8 mouse cellular contexts compared by ENCODE assay signal in genomic region chr14:118136744-118137452, GRCm38 (mm10). TPM values are rescaled to one million over a fixed set of nuclear protein-coding genes. Genes with fewer than 3 reads are reported as not detected.
DNase-seq lines count a peak whose midpoint lies in the region; ATAC-seq and TF ChIP-seq lines count a peak whose summit lies in the region.

TSS of gene Gpr180 (plus strand) at chr14:118137158.

- peak within 1 kb of the TSS; percentile 82 for H3K27ac ChIP-seq in embryonic facial prominence, embryonic 13.5 days
- H3K27ac ChIP-seq in kidney, adult 2 months (ENCODE audit: insufficient read depth, low read depth, low read length) = no peak within 1 kb of the TSS
- H3K27ac ChIP-seq in limb, embryonic 12.5 days = peak within 1 kb of the TSS; percentile 72
- H3K27ac ChIP-seq in midbrain, embryonic 15.5 days = peak within 1 kb of the TSS; percentile 82
- peak within 1 kb of the TSS; percentile 47; the same call in 1 of the 2 replicates for H3K27ac ChIP-seq in spleen, adult 2 months (ENCODE audit: insufficient read depth, low read length)

- DNase-seq in 3134 (ENCODE audit: extremely low read depth, insufficient read length, low spot score) = peak; percentile 95
- peak; percentile 98 to 99 for DNase-seq in adrenal gland, postnatal 36 days
- DNase-seq in heart, adult 18-20 months = peak; percentile 97
- DNase-seq in kidney, adult 2 months = peak; percentile 98
- DNase-seq in spleen, adult 2 months (ENCODE audit: low read depth in 1 of 2, low spot score in 2 of 2) = peak; percentile 79 to 94

- peaks cover 16% of the 10 kb centered on the region for H3K4me1 ChIP-seq in embryonic facial prominence, embryonic 13.5 days
- H3K4me1 ChIP-seq in kidney, adult 2 months (ENCODE audit: control insufficient read depth, insufficient read depth, low read length) = peaks cover 5% of the 10 kb centered on the region; the same call in 1 of the 2 replicates
- peaks cover 11% of the 10 kb centered on the region for H3K4me1 ChIP-seq in limb, embryonic 12.5 days (replicated peaks)
- peaks cover 24% of the 10 kb centered on the region for H3K4me1 ChIP-seq in midbrain, embryonic 15.5 days
- H3K4me1 ChIP-seq in spleen, adult 2 months (ENCODE audit: control insufficient read depth, insufficient read depth, insufficient read length) = peaks cover 2% of the 10 kb centered on the region; the same call in 1 of the 2 replicates

- no peak for TF ChIP-seq POLR2A in kidney, adult 2 months (IDR thresholded peaks at IDR 0.05; ENCODE audit: low read depth, low read length)
- TF ChIP-seq POLR2A in spleen, adult 2 months (IDR thresholded peaks at IDR 0.05; ENCODE audit: low read depth, low read length) = peak; percentile 18

- no peaks in the 10 kb centered on the region for H3K9me3 ChIP-seq in embryonic facial prominence, embryonic 13.5 days
- H3K9me3 ChIP-seq in limb, embryonic 12.5 days = no peaks in the 10 kb centered on the region
- H3K9me3 ChIP-seq in midbrain, embryonic 15.5 days = no peaks in the 10 kb centered on the region

- peak within 1 kb of the TSS; percentile 76 for H3K4me2 ChIP-seq in embryonic facial prominence, embryonic 13.5 days
- peak within 1 kb of the TSS; percentile 73 for H3K4me2 ChIP-seq in limb, embryonic 12.5 days
- H3K4me2 ChIP-seq in midbrain, embryonic 15.5 days = peak within 1 kb of the TSS; percentile 59

- peaks cover 10% of the 10 kb centered on the region; the same call in 1 of the 2 replicates for H3K27me3 ChIP-seq in embryonic facial prominence, embryonic 13.5 days
- no peaks in the 10 kb centered on the region for H3K27me3 ChIP-seq in kidney, adult 2 months (replicated peaks; ENCODE audit: control insufficient read depth, insufficient read depth, low read length)
- no peaks in the 10 kb centered on the region for H3K27me3 ChIP-seq in limb, embryonic 12.5 days
- 0 out of 2 replicates have a peak, but pooled peaks cover 3% of the 10 kb centered on the region for H3K27me3 ChIP-seq in midbrain, embryonic 15.5 days (replicated peaks)
- H3K27me3 ChIP-seq in spleen, adult 2 months (ENCODE audit: control insufficient read depth, insufficient read depth, low read length) = no peaks in the 10 kb centered on the region

- peak within 1 kb of the TSS; percentile 88 for H3K4me3 ChIP-seq in embryonic facial prominence, embryonic 13.5 days
- H3K4me3 ChIP-seq in kidney, adult 2 months (ENCODE audit: insufficient read depth, low read depth, low read length) = peak within 1 kb of the TSS; percentile 66
- peak within 1 kb of the TSS; percentile 82 for H3K4me3 ChIP-seq in limb, embryonic 12.5 days (replicated peaks)
- peak within 1 kb of the TSS; percentile 86 for H3K4me3 ChIP-seq in midbrain, embryonic 15.5 days
- H3K4me3 ChIP-seq in spleen, adult 2 months (ENCODE audit: extremely low read depth, insufficient read depth, insufficient read length) = peak within 1 kb of the TSS; percentile 77

- peak within 1 kb of the TSS; percentile 93 for H3K9ac ChIP-seq in embryonic facial prominence, embryonic 13.5 days
- peak within 1 kb of the TSS; percentile 89 for H3K9ac ChIP-seq in limb, embryonic 12.5 days (replicated peaks)
- peak within 1 kb of the TSS; percentile 85 for H3K9ac ChIP-seq in midbrain, embryonic 15.5 days

- TF ChIP-seq CTCF in kidney, adult 2 months (conservative IDR thresholded peaks at IDR 0.05; ENCODE audit: insufficient read depth, insufficient read length, low read depth, low read length) = no peak
- TF ChIP-seq CTCF in spleen, adult 2 months (IDR thresholded peaks at IDR 0.05; ENCODE audit: extremely low read depth, insufficient read depth, insufficient read length, insufficient replicate concordance) = no peak

- WGBS in embryonic facial prominence, embryonic 13.5 days = under 1% methylated on average over 77 of the region's 77 CpGs
- WGBS in kidney, adult 2 months = under 1% methylated on average over 77 of the region's 77 CpGs
- under 1% methylated on average over 75 of the region's 77 CpGs for WGBS in limb, embryonic 12.5 days
- under 1% methylated on average over 72 of the region's 77 CpGs for WGBS in midbrain, embryonic 15.5 days
- under 1% methylated on average over 72 of the region's 77 CpGs for WGBS in spleen, adult 2 months

- H3K36me3 ChIP-seq in embryonic facial prominence, embryonic 13.5 days = peaks cover 27% of the 10 kb centered on the region
- no peaks in the 10 kb centered on the region for H3K36me3 ChIP-seq in kidney, adult 2 months (ENCODE audit: control insufficient read depth, insufficient read depth, low read length)
- H3K36me3 ChIP-seq in limb, embryonic 12.5 days = peaks cover 28% of the 10 kb centered on the region
- H3K36me3 ChIP-seq in midbrain, embryonic 15.5 days (replicated peaks) = no peaks in the 10 kb centered on the region
- H3K36me3 ChIP-seq in spleen, adult 2 months (ENCODE audit: control insufficient read depth, insufficient read depth, low read length) = peaks cover 5% of the 10 kb centered on the region; the same call in 1 of the 2 replicates

- peak; percentile 97 for ATAC-seq in embryonic facial prominence, embryonic 13.5 days (ENCODE audit: insufficient number of reproducible peaks, insufficient read depth, low FRiP score, low TSS enrichment, low read depth)
- peak; percentile 97 for ATAC-seq in limb, embryonic 12.5 days (ENCODE audit: insufficient number of reproducible peaks, insufficient read depth, low FRiP score, low TSS enrichment, low read depth)
- ATAC-seq in midbrain, embryonic 15.5 days (replicated peaks) = peak; percentile 97

RNA-seq across cellular contexts. Expression of gene Gpr180, which starts in this region (rescaled TPM):
- total RNA-seq in adrenal gland, postnatal 36 days (2021) = 10 to 100 TPM; 28.2 to 31.9 TPM
- polyA plus RNA-seq in embryonic facial prominence, embryonic 13.5 days (2015; fragmentation: Nextera tagmentation; extraction: Ambion mirVana) = 61.1 and 63.7 TPM in 2 replicates
- total RNA-seq in heart, adult 18-20 months (2021) = 10 to 100 TPM; 19.7 to 20.0 TPM
- 34.6 and 36.7 TPM in 2 replicates for polyA plus RNA-seq in kidney, adult 2 months (2012; rRNA removed)
- polyA plus RNA-seq in limb, embryonic 12.5 days (2016; fragmentation: Nextera tagmentation; extraction: Ambion mirVana) = 53.3 and 54.2 TPM in 2 replicates
- 43.8 and 44.0 TPM in 2 replicates for polyA plus RNA-seq in midbrain, embryonic 15.5 days (2015; fragmentation: Nextera tagmentation; extraction: Ambion mirVana)
- polyA plus RNA-seq in spleen, adult 2 months (2012; rRNA removed) = 14.5 and 15.1 TPM in 2 replicates
